Mouse (Mus musculus): ENCODE measurements around the gene Cox19. TPM values are rescaled to one million over a fixed set of nuclear protein-coding genes. Genes with fewer than 3 reads are reported as not detected.
"Not testable (repeated sequence)": the region's sequence is repeated elsewhere in the genome, so short reads cannot be mapped to it uniquely, and the experiment has no call there.

Gene Cox19
- 91.9 and 98.8 TPM in 2 replicates for polyA plus RNA-seq (2015; fragmentation: Nextera tagmentation; extraction: Ambion mirVana)

DNA sequence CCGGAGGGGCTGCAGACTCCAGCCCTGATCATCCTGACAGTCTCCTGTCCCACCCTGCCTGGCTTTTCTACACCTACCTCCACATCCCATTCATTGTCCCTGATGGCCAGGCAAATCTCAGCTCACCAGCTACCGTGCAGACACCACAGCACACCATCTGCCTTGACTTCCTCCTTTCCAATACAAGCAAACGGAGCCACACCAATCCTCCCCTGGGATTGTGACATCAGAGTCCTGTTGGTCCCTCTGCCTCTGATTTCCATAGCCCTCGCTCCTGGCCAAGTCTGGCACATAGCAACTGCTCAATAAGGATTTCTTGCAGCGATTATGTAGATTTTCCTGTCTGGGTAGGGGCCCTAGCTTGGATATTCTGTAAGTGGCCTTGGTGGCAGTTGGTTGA lies at the start of gene Cox19:
Cox19 (minus strand) TSS at position 285 of the 400 bp plus-strand sequence.
- Histone ChIP-seq H3K4me1 (replicated peaks) (no peaks in the 10 kb centered on the region), H3K27ac (replicated peaks) (no peak within 1 kb of the TSS), H3K9me3 (no peaks in the 10 kb centered on the region), H3K4me3 (no peak within 1 kb of the TSS), H3K36me3 (no peaks in the 10 kb centered on the region), H3K4me2 (no peak within 1 kb of the TSS), H3K9ac (no peak within 1 kb of the TSS), H3K27me3 (0 out of 2 replicates have a peak, but pooled peaks cover 7% of the 10 kb centered on the region)
- WGBS: 57% methylated on average over 5 of the region's 5 CpGs
- ATAC-seq (ENCODE audit: low FRiP score, low read depth): no peak

GRCm38 (mm10) chr5:139399991-139400390 lies 48.8 kb upstream of the Cox19 start:
- ATAC-seq (ENCODE audit: low FRiP score, low read depth): no peak
- 86% methylated on average over 14 of the region's 14 CpGs for WGBS
- H3K27me3 ChIP-seq: no peaks in the 10 kb centered on the region
- H3K4me3 ChIP-seq: no peak overlapping the region
- H3K4me1 ChIP-seq (replicated peaks): 0 out of 2 replicates have a peak, but pooled peaks cover 3% of the 10 kb centered on the region
- no peak overlapping the region for H3K9ac ChIP-seq
- no peaks in the 10 kb centered on the region for H3K36me3 ChIP-seq
- no peaks in the 10 kb centered on the region for H3K9me3 ChIP-seq
- H3K4me2 ChIP-seq: no peak overlapping the region
- H3K27ac ChIP-seq (replicated peaks): no peak overlapping the region

- Histone ChIP-seq H3K4me3 (no peak overlapping the region), H3K27ac (replicated peaks) (no peak overlapping the region), H3K4me2 (no peak overlapping the region), H3K36me3 (no peaks in the 10 kb centered on the region), H3K27me3 (no peaks in the 10 kb centered on the region), H3K9me3 (no peaks in the 10 kb centered on the region), H3K9ac (no peak overlapping the region), H3K4me1 (replicated peaks) (0 out of 2 replicates have a peak, but pooled peaks cover 3% of the 10 kb centered on the region)
- no peak for ATAC-seq (ENCODE audit: low FRiP score, low read depth)
- WGBS: 85% methylated on average over 5 of the region's 5 CpGs
Observed at GRCm38 (mm10) chr5:139398786-139399185, 47.6 kb upstream of the Cox19 start.

DNA sequence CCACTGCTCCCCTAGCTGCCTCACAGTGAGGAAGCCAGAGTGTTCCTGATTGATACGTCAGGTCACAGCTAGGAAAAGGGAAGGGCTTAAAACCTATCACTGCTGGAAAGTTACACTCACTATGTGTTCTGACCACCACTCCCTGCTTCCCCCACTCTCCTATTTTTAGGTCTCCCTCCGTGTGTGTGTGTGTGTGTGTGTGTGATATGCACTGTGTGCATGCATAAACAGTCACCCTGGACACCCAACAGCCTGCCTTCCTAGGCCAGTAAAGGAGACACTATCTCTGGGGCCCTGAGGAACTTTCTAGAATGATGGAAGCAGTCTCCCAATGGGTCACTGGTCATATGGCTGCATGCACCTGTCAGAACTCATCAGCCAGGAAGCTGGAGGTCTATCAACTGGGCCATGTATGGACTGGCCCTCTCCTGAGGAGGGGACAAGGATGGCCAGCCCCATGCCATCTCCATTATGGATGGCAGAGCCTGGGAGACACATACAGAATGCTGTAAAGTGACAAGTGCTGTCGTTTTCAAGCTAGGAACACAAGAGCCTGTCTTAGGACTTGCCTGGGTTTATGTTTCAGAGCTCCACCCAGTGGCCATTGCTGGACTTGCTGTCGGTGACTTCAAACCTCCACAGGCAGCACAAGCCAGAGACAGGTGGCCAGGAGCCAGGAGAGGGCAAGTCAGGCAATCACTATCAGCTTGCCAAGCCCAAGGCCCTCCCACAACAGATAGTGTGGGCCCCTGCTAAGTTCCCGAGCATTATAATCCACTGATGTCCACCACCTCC lies 46.9 kb upstream of the Cox19 start:
- ATAC-seq (ENCODE audit: low FRiP score, low read depth): peak; percentile 74
- H3K9me3 ChIP-seq: no peaks in the 10 kb centered on the region
- no peak overlapping the region for H3K4me2 ChIP-seq
- H3K36me3 ChIP-seq: no peaks in the 10 kb centered on the region
- 41% methylated on average over 5 of the region's 5 CpGs for WGBS
- H3K4me1 ChIP-seq (replicated peaks): 0 out of 2 replicates have a peak, but pooled peaks cover 3% of the 10 kb centered on the region
- no peak overlapping the region for H3K9ac ChIP-seq
- H3K27ac ChIP-seq (replicated peaks): no peak overlapping the region
- no peak overlapping the region for H3K4me3 ChIP-seq
- H3K27me3 ChIP-seq: no peaks in the 10 kb centered on the region

- Histone ChIP-seq H3K27ac (replicated peaks) (no peak overlapping the region), H3K27me3 (no peaks in the 10 kb centered on the region), H3K4me2 (no peak overlapping the region), H3K4me3 (no peak overlapping the region), H3K9me3 (no peaks in the 10 kb centered on the region), H3K4me1 (replicated peaks) (0 out of 2 replicates have a peak, but pooled peaks cover 3% of the 10 kb centered on the region), H3K9ac (no peak overlapping the region), H3K36me3 (no peaks in the 10 kb centered on the region)
- WGBS: 94% methylated on average over 4 of the region's 4 CpGs
- no peak for ATAC-seq (ENCODE audit: low FRiP score, low read depth)
Observed at GRCm38 (mm10) chr5:139397359-139397916, 46.2 kb upstream of the Cox19 start.

GRCm38 (mm10) chr5:139395528-139395927 lies 44.3 kb upstream of the Cox19 start:
- no peak overlapping the region for H3K9ac ChIP-seq
- WGBS: 96% methylated on average over 4 of the region's 4 CpGs
- peaks cover 22% of the 10 kb centered on the region for H3K4me1 ChIP-seq (replicated peaks)
- H3K4me2 ChIP-seq: no peak overlapping the region
- ATAC-seq (ENCODE audit: low FRiP score, low read depth): no peak
- H3K27me3 ChIP-seq: no peaks in the 10 kb centered on the region
- no peak overlapping the region for H3K4me3 ChIP-seq
- H3K27ac ChIP-seq (replicated peaks): no peak overlapping the region
- no peaks in the 10 kb centered on the region for H3K9me3 ChIP-seq
- no peaks in the 10 kb centered on the region for H3K36me3 ChIP-seq

DNA sequence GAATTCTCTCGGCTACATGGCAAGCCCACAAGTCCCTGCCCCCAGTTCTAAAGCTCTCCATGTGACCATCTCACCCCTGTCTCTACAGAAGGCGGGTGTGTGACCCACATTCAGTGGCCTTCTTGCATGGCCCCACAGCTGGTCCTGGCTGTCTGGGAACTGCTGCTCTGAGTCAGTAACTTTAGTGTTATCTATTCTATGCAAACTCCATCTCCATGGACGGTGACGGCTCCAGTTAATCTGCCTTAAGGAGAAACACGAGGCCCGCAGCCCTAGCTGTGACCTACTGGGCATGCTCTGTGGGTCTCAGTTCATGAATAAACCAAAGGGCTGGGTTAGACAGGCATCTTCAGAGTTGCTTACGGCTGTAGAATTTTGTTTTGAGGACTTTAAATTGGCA lies 43.2 kb upstream of the Cox19 start:
- ATAC-seq (ENCODE audit: low FRiP score, low read depth): no peak
- H3K4me2 ChIP-seq: no peak overlapping the region
- no peaks in the 10 kb centered on the region for H3K9me3 ChIP-seq
- H3K27ac ChIP-seq (replicated peaks): no peak overlapping the region
- H3K27me3 ChIP-seq: no peaks in the 10 kb centered on the region
- H3K36me3 ChIP-seq: no peaks in the 10 kb centered on the region
- no peak overlapping the region for H3K4me3 ChIP-seq
- H3K4me1 ChIP-seq (replicated peaks): peaks cover 30% of the 10 kb centered on the region
- H3K9ac ChIP-seq: no peak overlapping the region
- whole genome bisulfite sequencing: 72% methylated on average over 7 of the region's 7 CpGs

- Histone ChIP-seq H3K36me3 (no peaks in the 10 kb centered on the region), H3K9me3 (no peaks in the 10 kb centered on the region), H3K27ac (replicated peaks) (no peak overlapping the region), H3K9ac (no peak overlapping the region), H3K4me3 (no peak overlapping the region), H3K4me2 (no peak overlapping the region), H3K4me1 (replicated peaks) (peaks cover 38% of the 10 kb centered on the region), H3K27me3 (no peaks in the 10 kb centered on the region)
- ATAC-seq (ENCODE audit: low FRiP score, low read depth): no peak
- 85% methylated on average over 16 of the region's 16 CpGs for WGBS
Observed at GRCm38 (mm10) chr5:139393197-139393588, 42.0 kb upstream of the Cox19 start.

- Histone ChIP-seq H3K9me3 (no peaks in the 10 kb centered on the region), H3K4me1 (replicated peaks) (peaks cover 44% of the 10 kb centered on the region), H3K27me3 (no peaks in the 10 kb centered on the region), H3K27ac (replicated peaks) (no peak overlapping the region), H3K9ac (no peak overlapping the region), H3K36me3 (no peaks in the 10 kb centered on the region), H3K4me3 (no peak overlapping the region), H3K4me2 (no peak overlapping the region)
- 95% methylated on average over 37 of the region's 37 CpGs for WGBS
- ATAC-seq (ENCODE audit: low FRiP score, low read depth): no peak
Observed at GRCm38 (mm10) chr5:139392219-139393196, 41.3 kb upstream of the Cox19 start.

DNA sequence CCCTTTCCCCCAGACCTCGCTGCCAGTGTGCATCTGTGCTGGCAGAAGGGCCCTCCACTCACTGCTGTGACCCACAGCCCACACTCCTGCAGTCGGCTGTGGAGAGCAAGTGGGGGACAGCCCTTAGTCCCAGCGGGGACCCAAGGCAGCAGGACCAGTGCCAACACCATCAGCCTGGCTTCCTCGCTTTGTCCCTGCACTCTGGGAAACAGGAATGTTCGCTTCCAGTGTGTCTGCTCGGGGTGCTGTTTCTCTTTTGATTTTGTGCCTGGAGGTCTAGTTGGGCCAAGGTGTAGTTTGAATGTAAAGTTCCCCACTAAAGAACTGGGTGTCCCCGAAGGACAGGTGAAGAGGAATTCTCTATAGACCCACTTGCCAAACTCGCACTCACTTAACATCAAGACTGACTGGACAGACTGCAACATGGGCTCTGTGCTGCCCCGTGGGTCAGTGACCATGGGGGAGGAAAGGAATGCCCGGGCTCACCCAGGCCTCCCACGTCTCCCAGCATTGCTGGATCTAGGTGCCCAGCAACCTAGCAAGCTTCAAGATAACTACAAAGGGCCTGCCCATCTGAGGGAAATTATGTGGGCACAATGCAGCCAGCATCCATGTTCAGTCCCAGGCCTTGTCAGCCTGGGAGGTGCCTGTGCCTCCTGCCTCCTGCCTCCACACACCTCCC lies 40.2 kb upstream of the Cox19 start:
- H3K9me3 ChIP-seq: no peaks in the 10 kb centered on the region
- H3K4me1 ChIP-seq (replicated peaks): peaks cover 48% of the 10 kb centered on the region
- no peaks in the 10 kb centered on the region for H3K27me3 ChIP-seq
- WGBS: 61% methylated on average over 11 of the region's 11 CpGs
- no peaks in the 10 kb centered on the region for H3K36me3 ChIP-seq
- peak overlapping the region; percentile 51; the same call in 1 of the 2 replicates for H3K27ac ChIP-seq (replicated peaks)
- no peak overlapping the region for H3K9ac ChIP-seq
- no peak overlapping the region for H3K4me3 ChIP-seq
- no peak overlapping the region for H3K4me2 ChIP-seq
- no peak for ATAC-seq (ENCODE audit: low FRiP score, low read depth)

DNA sequence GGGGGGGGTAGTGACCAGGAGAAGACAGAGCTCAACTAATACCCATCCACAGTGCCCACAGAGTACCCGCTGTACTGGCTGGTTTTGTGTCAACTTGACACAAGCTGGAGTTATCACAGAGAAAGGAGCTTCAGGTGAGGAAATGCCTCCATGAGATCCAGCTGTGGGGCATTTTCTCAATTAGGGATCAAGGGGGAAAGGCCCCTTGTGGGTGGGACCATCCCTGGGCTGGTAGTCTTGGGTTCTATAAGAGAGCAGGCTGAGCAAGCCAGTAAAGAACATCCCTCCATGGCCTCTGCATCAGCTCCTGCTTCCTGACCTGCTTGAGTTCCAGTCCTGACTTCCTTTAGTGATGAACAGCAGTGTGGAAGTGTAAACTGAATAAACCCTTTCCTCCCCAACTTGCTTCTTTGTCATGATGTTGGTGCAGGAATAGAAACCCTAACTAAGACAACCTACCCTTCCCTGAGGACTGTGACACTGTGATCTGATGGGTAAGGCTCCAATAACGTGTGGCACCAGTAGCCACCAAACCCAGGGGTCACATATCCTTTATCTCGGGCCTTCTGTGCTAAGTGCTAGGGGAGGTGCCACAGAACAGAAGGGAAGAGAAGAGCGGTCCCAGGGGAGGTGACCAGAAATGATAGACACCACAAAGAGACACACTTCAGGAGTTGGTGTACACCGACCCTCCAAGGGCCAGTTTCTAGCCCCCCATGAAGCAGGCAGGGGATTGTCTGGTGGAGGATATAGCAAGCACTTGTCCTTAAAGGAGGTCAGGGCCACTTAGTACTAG lies 39.3 kb upstream of the Cox19 start:
- not testable (repeated sequence) for ATAC-seq (ENCODE audit: low FRiP score, low read depth); H3K9me3 ChIP-seq; H3K36me3 ChIP-seq; H3K4me2 ChIP-seq; H3K9ac ChIP-seq; H3K27me3 ChIP-seq; H3K4me3 ChIP-seq
- WGBS: 76% methylated on average over 5 of the region's 5 CpGs
- peak overlapping the region; percentile 51; the same call in 1 of the 2 replicates for H3K27ac ChIP-seq (replicated peaks)
- H3K4me1 ChIP-seq (replicated peaks): peaks cover 48% of the 10 kb centered on the region
